Mouse (Mus musculus): ENCODE data around the gene Gpc1. TPM values are rescaled to one million over a fixed set of nuclear protein-coding genes. Genes with fewer than 3 reads are reported as not detected.

Gene Gpc1
- polyA plus RNA-seq, 1 experiment from 2014 or later: 71.4 TPM

- Histone ChIP-seq H3K4me3 (no peak overlapping the region), H3K9ac (no peak overlapping the region), H3K4me1 (no peaks in the 10 kb centered on the region), H3K27ac (no peak overlapping the region), H3K27me3 (0 out of 2 replicates have a peak, but pooled peaks cover 3% of the 10 kb centered on the region), H3K9me3 (no peaks in the 10 kb centered on the region), H3K36me3 (no peaks in the 10 kb centered on the region), H3K4me2 (replicated peaks) (no peak overlapping the region)
- 85% methylated on average over 7 of the region's 7 CpGs for WGBS
- ATAC-seq (ENCODE audit: low FRiP score, low read depth): no peak
Measured at GRCm38 (mm10) chr1:92872666-92873065, 41.2 kb downstream of the Gpc1 start.

GRCm38 (mm10) chr1:92874011-92874410, 42.6 kb downstream of the Gpc1 start:
- Histone ChIP-seq H3K9me3 (no peaks in the 10 kb centered on the region), H3K36me3 (no peaks in the 10 kb centered on the region), H3K4me1 (no peaks in the 10 kb centered on the region), H3K27me3 (0 out of 2 replicates have a peak, but pooled peaks cover 3% of the 10 kb centered on the region), H3K27ac (no peak overlapping the region), H3K4me2 (replicated peaks) (no peak overlapping the region), H3K4me3 (no peak overlapping the region), H3K9ac (no peak overlapping the region)
- 92% methylated on average over 3 of the region's 3 CpGs for WGBS
- ATAC-seq (ENCODE audit: low FRiP score, low read depth): no peak

- Histone ChIP-seq H3K9me3 (no peaks in the 10 kb centered on the region), H3K4me2 (replicated peaks) (no peak overlapping the region), H3K4me3 (no peak overlapping the region), H3K9ac (no peak overlapping the region), H3K27me3 (0 out of 2 replicates have a peak, but pooled peaks cover 3% of the 10 kb centered on the region), H3K36me3 (no peaks in the 10 kb centered on the region), H3K4me1 (no peaks in the 10 kb centered on the region), H3K27ac (no peak overlapping the region)
- ATAC-seq (ENCODE audit: low FRiP score, low read depth): no peak
- WGBS: 78% methylated on average over 8 of the region's 8 CpGs
Measured at GRCm38 (mm10) chr1:92875360-92876111, 44.1 kb downstream of the Gpc1 start.

GRCm38 (mm10) chr1:92877431-92877978, 46.1 kb downstream of the Gpc1 start:
- Histone ChIP-seq H3K9ac (no peak overlapping the region), H3K27ac (no peak overlapping the region), H3K36me3 (no peaks in the 10 kb centered on the region), H3K4me3 (no peak overlapping the region), H3K27me3 (0 out of 2 replicates have a peak, but pooled peaks cover 3% of the 10 kb centered on the region), H3K4me2 (replicated peaks) (no peak overlapping the region), H3K4me1 (no peaks in the 10 kb centered on the region), H3K9me3 (no peaks in the 10 kb centered on the region)
- ATAC-seq (ENCODE audit: low FRiP score, low read depth): peak; percentile 35; the same call in 1 of the 2 replicates
- 49% methylated on average over 12 of the region's 12 CpGs for WGBS

GRCm38 (mm10) chr1:92878066-92878741, 46.8 kb downstream of the Gpc1 start:
- H3K4me1 ChIP-seq: no peaks in the 10 kb centered on the region
- WGBS: 83% methylated on average over 13 of the region's 13 CpGs
- H3K27ac ChIP-seq: no peak overlapping the region
- H3K9me3 ChIP-seq: no peaks in the 10 kb centered on the region
- no peak overlapping the region for H3K4me2 ChIP-seq (replicated peaks)
- no peak for ATAC-seq (ENCODE audit: low FRiP score, low read depth)
- H3K9ac ChIP-seq: no peak overlapping the region
- no peaks in the 10 kb centered on the region for H3K36me3 ChIP-seq
- 0 out of 2 replicates have a peak, but pooled peaks cover 3% of the 10 kb centered on the region for H3K27me3 ChIP-seq
- no peak overlapping the region for H3K4me3 ChIP-seq

- Histone ChIP-seq H3K36me3 (no peaks in the 10 kb centered on the region), H3K9me3 (no peaks in the 10 kb centered on the region), H3K4me2 (replicated peaks) (no peak overlapping the region), H3K4me1 (no peaks in the 10 kb centered on the region), H3K4me3 (no peak overlapping the region), H3K27ac (no peak overlapping the region), H3K9ac (no peak overlapping the region), H3K27me3 (0 out of 2 replicates have a peak, but pooled peaks cover 3% of the 10 kb centered on the region)
- ATAC-seq (ENCODE audit: low FRiP score, low read depth): no peak
- 89% methylated on average over 12 of the region's 12 CpGs for WGBS
Measured at GRCm38 (mm10) chr1:92879266-92879665, 47.8 kb downstream of the Gpc1 start.

GRCm38 (mm10) chr1:92880101-92880500, 48.7 kb downstream of the Gpc1 start:
- Histone ChIP-seq H3K4me1 (no peaks in the 10 kb centered on the region), H3K4me3 (no peak overlapping the region), H3K4me2 (replicated peaks) (no peak overlapping the region), H3K9ac (no peak overlapping the region), H3K27me3 (no peaks in the 10 kb centered on the region), H3K27ac (no peak overlapping the region), H3K36me3 (no peaks in the 10 kb centered on the region), H3K9me3 (no peaks in the 10 kb centered on the region)
- WGBS: 66% methylated on average over 5 of the region's 5 CpGs
- no peak for ATAC-seq (ENCODE audit: low FRiP score, low read depth)

GRCm38 (mm10) chr1:92881982-92882381, 50.5 kb downstream of the Gpc1 start:
- Histone ChIP-seq H3K4me1 (no peaks in the 10 kb centered on the region), H3K27ac (no peak overlapping the region), H3K9ac (no peak overlapping the region), H3K27me3 (no peaks in the 10 kb centered on the region), H3K9me3 (no peaks in the 10 kb centered on the region), H3K4me2 (replicated peaks) (no peak overlapping the region), H3K4me3 (no peak overlapping the region), H3K36me3 (no peaks in the 10 kb centered on the region)
- ATAC-seq (ENCODE audit: low FRiP score, low read depth): no peak
- WGBS: 86% methylated on average over 6 of the region's 6 CpGs

GRCm38 (mm10) chr1:92888901-92889655, 57.6 kb downstream of the Gpc1 start:
- H3K9me3 ChIP-seq: no peaks in the 10 kb centered on the region
- no peak for ATAC-seq (ENCODE audit: low FRiP score, low read depth)
- WGBS: 71% methylated on average over 7 of the region's 7 CpGs

GRCm38 (mm10) chr1:92892791-92893190, 61.3 kb downstream of the Gpc1 start:
- Histone ChIP-seq H3K36me3 (no peaks in the 10 kb centered on the region), H3K27me3 (0 out of 2 replicates have a peak, but pooled peaks cover 5% of the 10 kb centered on the region), H3K4me2 (replicated peaks) (no peak overlapping the region), H3K9me3 (no peaks in the 10 kb centered on the region), H3K4me1 (no peaks in the 10 kb centered on the region), H3K4me3 (no peak overlapping the region), H3K27ac (no peak overlapping the region), H3K9ac (no peak overlapping the region)
- WGBS: 64% methylated on average over 3 of the region's 3 CpGs
- no peak for ATAC-seq (ENCODE audit: low FRiP score, low read depth)

More at GRCm38 (mm10) chr1:92888901-92889655, 57.6 kb downstream of the Gpc1 start:
- H3K27ac ChIP-seq: no peak overlapping the region
- H3K4me1 ChIP-seq: no peaks in the 10 kb centered on the region
- H3K36me3 ChIP-seq: no peaks in the 10 kb centered on the region
- H3K4me3 ChIP-seq: no peak overlapping the region
- no peaks in the 10 kb centered on the region for H3K27me3 ChIP-seq
- no peak overlapping the region for H3K9ac ChIP-seq
- no peak overlapping the region for H3K4me2 ChIP-seq (replicated peaks)

- Histone ChIP-seq H3K4me1 (no peaks in the 10 kb centered on the region), H3K9me3 (no peaks in the 10 kb centered on the region), H3K36me3 (no peaks in the 10 kb centered on the region), H3K4me2 (replicated peaks) (no peak overlapping the region), H3K9ac (no peak overlapping the region), H3K27me3 (0 out of 2 replicates have a peak, but pooled peaks cover 7% of the 10 kb centered on the region), H3K27ac (no peak overlapping the region), H3K4me3 (no peak overlapping the region)
- no peak for ATAC-seq (ENCODE audit: low FRiP score, low read depth)
- 66% methylated on average over 3 of the region's 3 CpGs for WGBS
Measured at GRCm38 (mm10) chr1:92893896-92894295, 62.5 kb downstream of the Gpc1 start.

GRCm38 (mm10) chr1:92895089-92895488, 63.6 kb downstream of the Gpc1 start:
- WGBS: 16% methylated on average over 3 of the region's 3 CpGs

More at GRCm38 (mm10) chr1:92895089-92895488, 63.6 kb downstream of the Gpc1 start:
- H3K27ac ChIP-seq: no peak overlapping the region
- no peaks in the 10 kb centered on the region for H3K36me3 ChIP-seq
- H3K4me3 ChIP-seq: no peak overlapping the region
- peak; percentile 72 for ATAC-seq (ENCODE audit: low FRiP score, low read depth)
- no peak overlapping the region for H3K4me2 ChIP-seq (replicated peaks)
- no peaks in the 10 kb centered on the region for H3K4me1 ChIP-seq
- H3K9ac ChIP-seq: no peak overlapping the region
- no peaks in the 10 kb centered on the region for H3K9me3 ChIP-seq
- peaks cover 15% of the 10 kb centered on the region for H3K27me3 ChIP-seq

All from limb, embryonic 13.5 days (tissue).